Mouse (Mus musculus): Measurements from ENCODE around the gene Sez6. TPM values are rescaled to one million over a fixed set of nuclear protein-coding genes. Genes with fewer than 3 reads are reported as not detected.

Sez6 gene
- total RNA-seq, 2 experiments from 2014 or later: not detected

GRCm38 (mm10) chr11:77903761-77904160 lies 26.8 kb upstream of the Sez6 start:
- ATAC-seq (replicated peaks; ENCODE audit: low FRiP score, poor library complexity, severe bottlenecking): no peak

GRCm38 (mm10) chr11:77904707-77905106 lies 25.9 kb upstream of the Sez6 start:
- no peak for ATAC-seq (replicated peaks; ENCODE audit: low FRiP score, poor library complexity, severe bottlenecking)

DNA sequence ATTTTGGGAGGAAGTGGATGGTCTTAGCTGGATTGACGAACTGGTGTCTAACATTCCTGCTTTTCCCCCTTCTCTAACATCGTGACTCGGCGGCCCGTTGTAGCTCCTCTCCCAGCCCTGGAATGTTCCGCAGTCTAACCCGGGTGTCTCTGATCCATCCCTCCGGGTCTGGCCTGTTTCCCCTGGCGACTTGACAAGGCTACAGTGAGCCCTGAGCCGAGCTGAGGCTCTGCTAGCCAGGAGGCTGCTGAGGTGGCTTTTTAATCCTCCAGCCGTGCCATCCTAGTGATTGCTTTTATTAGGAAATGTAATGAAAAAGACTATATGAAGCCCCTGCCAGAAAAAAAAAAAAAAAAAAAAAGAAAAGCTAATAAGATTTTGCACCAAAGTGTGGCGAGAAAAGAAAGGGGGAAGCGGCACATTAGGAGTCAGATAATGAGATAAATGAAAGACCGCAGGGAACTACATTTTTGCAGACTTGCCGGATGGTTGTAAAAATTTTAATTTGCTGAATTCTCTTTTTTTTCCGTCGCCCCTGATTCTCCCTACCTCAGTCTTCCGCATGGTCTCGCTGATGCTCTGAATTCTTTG lies 24.4 kb upstream of the Sez6 start:
- no peak for ATAC-seq (replicated peaks; ENCODE audit: low FRiP score, poor library complexity, severe bottlenecking)

- no peak for ATAC-seq (replicated peaks; ENCODE audit: low FRiP score, poor library complexity, severe bottlenecking)
Observed at GRCm38 (mm10) chr11:77906747-77907174, 23.8 kb upstream of the Sez6 start.

DNA sequence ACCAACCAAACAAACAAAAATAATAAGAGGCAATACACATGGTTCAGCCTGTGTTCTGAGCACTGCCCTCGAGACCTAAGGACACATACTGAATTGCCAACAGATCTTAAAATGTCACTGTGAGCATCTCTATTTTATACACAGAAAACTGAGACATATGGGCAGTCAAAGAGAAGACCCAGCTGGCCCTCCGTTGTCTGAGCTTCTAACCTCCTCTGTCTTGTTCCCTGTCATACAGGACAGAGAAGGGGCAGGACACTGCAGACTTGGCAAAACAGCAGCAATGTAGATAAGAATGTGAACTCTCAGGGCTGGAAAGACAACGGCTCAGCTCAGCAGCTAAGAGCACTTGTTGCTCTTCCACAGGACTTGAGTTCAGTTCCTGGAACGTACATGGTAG lies 22.1 kb upstream of the Sez6 start:
- ATAC-seq (replicated peaks; ENCODE audit: low FRiP score, poor library complexity, severe bottlenecking): no peak

GRCm38 (mm10) chr11:77909376-77909775 lies 21.2 kb upstream of the Sez6 start:
- no peak for ATAC-seq (replicated peaks; ENCODE audit: low FRiP score, poor library complexity, severe bottlenecking)

GRCm38 (mm10) chr11:77909776-77910175 lies 20.8 kb upstream of the Sez6 start:
- ATAC-seq (replicated peaks; ENCODE audit: low FRiP score, poor library complexity, severe bottlenecking): no peak

GRCm38 (mm10) chr11:77913505-77913904 lies 17.1 kb upstream of the Sez6 start:
- ATAC-seq (replicated peaks; ENCODE audit: low FRiP score, poor library complexity, severe bottlenecking): no peak

DNA sequence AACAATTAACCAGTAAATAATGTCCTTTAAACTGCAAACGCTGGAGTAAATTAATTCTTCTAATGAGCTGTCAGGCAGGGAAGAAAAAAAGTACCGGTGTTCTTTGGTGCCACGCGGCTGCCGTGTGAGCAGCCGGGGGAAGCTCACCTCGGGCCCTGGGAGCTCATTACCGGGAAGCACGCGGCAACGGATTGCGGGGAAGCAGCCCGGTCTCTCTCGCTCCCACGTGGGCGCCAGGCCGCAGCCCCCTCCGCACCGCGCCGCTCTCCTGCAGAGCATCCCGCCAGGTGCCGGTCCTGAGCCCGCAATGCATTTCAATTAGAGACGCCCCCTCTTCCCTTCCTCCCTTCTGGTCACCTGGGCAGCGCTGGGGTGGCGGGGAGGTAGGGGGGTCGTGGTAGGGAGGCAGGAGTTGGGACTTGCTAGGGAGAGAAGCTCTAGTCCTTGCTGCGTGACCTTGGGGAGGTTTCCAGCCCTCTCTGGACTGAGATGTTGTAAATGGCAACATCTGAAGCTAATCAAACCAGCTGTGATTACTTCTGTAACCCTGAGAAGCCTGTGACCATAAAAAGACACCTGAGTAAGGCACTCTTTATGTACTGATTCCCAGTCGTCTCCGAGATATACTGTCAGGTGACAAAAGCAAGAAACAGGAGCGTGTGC lies 15.9 kb upstream of the Sez6 start:
- no peak for ATAC-seq (replicated peaks; ENCODE audit: low FRiP score, poor library complexity, severe bottlenecking)

DNA sequence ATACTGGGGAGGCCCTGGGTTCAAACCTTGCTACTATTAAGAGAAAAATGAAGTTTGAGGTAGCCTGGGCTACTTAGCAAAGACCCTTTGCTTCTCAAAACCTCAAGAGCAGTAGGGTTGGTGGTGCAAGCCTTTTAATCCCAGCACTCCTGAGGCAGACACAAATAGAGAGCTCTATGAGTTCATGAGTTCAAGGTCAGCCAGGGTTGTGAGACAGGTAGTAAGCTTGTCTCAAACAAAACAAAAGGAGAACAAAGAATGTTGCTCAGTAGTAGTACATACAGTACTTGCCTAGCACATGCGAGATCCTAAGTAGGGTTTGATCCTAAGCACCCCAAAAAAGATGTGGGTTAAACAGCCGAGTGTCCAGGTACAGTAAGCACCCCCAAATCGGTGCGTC lies 13.9 kb upstream of the Sez6 start:
- ATAC-seq (replicated peaks; ENCODE audit: low FRiP score, poor library complexity, severe bottlenecking): no peak

- ATAC-seq (replicated peaks; ENCODE audit: low FRiP score, poor library complexity, severe bottlenecking): no peak
Observed at GRCm38 (mm10) chr11:77917166-77917565, 13.4 kb upstream of the Sez6 start.

- ATAC-seq (replicated peaks; ENCODE audit: low FRiP score, poor library complexity, severe bottlenecking): no peak
Observed at GRCm38 (mm10) chr11:77923285-77923684, 7.3 kb upstream of the Sez6 start.

DNA sequence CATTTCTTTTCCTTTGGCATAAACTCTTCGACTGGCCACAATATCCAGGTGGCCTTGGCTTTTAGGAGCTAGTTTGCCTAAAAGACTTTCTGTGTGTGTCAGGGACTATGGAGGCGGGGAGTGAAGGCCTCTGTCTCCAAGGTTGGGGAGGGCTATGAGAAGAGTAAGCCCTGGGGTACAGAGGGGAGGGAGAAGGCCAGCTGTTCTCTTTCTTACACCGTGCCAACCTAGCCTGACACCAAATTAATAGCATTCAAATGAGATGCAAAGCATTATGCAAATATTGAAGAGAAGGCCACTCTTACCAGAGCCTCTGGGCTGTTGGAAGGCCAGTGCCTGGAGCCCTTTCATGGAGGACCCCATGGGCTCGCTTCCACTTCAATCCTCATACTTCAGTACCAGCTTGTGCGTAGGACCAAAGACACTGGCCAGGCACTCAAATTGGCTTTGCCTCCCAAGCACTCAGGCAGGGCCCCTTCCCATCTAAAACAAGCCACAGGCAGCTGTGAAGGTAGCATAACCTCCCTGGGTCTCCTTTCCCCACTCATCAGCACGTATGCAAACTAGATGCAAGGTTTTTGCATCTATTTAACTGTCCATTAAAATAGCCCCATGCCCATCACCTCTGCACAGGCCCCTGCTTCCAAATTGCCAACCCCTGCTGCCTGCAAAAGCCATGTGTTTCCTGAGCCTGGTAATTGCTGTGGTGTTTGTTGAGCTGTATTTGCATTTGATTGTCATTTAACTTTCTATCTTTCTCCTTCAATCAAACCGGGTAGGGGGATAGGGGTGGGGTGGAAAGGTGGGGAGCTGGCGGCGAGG lies 4.6 kb upstream of the Sez6 start:
- ATAC-seq (replicated peaks; ENCODE audit: low FRiP score, poor library complexity, severe bottlenecking): no peak

DNA sequence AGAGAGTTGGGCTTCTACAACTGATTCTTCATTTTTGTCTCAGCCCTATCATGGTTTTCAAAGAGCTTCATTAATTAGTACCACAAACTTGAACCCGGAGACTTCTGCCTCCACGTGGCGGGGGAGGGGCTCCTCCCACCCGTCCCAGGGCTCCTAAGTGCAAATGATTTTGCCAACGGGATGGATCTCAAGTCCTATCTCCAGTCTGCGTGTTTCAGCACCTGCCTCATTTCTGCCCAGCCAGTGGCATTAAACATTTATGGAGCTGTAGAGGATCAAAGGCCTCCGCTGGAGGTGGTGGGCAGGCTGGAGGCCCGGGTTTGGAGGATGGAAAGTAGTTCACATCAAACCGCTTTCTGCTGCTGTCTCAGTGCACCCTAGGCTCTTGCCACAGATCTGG lies 3.9 kb upstream of the Sez6 start:
- ATAC-seq (replicated peaks; ENCODE audit: low FRiP score, poor library complexity, severe bottlenecking): no peak

DNA sequence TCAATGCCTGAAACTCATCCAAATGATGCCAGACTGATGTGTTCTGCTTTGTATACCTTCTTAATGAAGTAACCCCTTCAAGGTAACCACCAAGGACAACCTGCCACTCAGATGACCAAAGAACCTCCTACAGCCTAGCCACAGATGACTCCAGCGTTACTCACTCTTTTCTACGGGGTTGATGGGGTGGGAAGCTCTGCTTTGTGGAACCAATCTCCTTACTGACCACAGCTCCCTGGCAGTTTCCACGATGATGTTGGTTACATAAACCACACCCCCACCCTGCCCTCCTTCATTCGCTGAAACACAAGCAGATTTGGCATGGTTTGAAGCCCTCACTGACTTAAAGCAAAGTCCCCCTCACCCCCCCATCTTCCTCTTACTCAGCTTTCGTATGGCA lies 2.8 kb upstream of the Sez6 start:
- ATAC-seq (replicated peaks; ENCODE audit: low FRiP score, poor library complexity, severe bottlenecking): no peak

DNA sequence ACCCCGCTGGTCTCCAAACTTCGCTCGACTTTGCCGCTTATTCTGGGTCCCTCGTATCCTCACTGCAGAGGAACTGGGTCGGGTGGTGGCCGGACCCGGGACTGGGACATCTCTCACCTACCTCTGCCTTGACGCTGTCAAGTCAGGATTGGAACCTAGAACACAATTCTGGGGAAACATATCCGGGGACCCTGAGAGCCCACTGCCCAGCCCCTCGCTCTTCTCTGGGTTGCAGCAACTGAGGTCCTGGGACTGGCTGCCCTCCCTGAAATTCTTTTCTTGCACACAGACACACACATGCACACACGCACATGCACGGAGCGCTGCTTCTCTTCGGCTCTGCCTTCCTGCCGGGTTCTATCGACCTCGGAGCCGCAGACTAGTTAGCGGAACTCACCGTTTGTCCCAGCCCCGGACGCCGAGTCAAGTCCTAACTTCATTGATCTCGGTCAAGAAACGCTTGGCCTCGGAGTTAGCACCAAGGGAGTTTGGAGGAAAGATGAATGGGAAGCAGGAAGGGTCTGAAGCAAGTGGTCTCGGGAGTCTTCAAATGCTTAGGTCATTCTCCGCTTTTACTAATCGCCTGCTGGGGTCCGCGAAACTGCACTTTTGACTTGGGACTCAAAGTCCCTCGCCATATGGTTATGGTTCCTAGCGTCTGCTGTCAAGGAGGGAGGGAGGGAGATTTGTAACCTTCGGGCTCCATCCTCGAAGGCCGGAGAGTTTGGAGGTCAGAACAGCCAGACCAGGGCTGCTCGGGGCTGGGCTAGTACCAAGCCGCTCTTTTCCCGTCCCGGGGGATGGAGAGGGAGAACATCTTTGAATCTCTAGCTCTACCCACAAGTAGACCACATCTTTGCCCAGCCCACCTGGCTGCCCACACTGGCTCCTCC lies 1.2 kb downstream of the Sez6 start:
- no peak for ATAC-seq (replicated peaks; ENCODE audit: low FRiP score, poor library complexity, severe bottlenecking)

DNA sequence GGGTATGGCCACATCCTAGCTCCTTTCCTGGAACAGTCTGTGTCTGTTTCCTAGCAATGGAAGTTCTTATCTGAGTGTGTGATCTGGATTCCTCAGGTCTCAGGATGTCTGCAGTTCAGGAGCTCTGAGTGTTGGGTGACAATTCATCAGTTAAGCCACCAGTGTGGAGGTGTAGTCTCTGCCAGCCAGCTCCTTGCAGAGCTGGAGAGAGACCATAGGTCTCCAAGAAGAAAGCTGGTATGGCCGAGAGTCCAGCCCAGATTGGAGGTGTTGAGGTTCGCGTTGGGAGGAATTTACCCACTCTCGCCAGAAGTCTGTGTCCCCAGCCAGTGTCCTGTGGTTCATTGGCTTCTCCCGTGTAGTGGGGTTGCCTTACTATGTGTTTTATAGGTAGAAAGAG lies 2.0 kb downstream of the Sez6 start:
- ATAC-seq (replicated peaks; ENCODE audit: low FRiP score, poor library complexity, severe bottlenecking): no peak

GRCm38 (mm10) chr11:77934111-77934521 lies 3.5 kb downstream of the Sez6 start:
- ATAC-seq (replicated peaks; ENCODE audit: low FRiP score, poor library complexity, severe bottlenecking): no peak

GRCm38 (mm10) chr11:77934568-77935311 lies 4.1 kb downstream of the Sez6 start:
- no peak for ATAC-seq (replicated peaks; ENCODE audit: low FRiP score, poor library complexity, severe bottlenecking)
